Mouse (Mus musculus) fibroblast of lung, adult 2 months (primary cell): Measurements from ENCODE around the gene Adam6a.
"Not testable (repeated sequence)": the region's sequence is repeated elsewhere in the genome, so short reads cannot be mapped to it uniquely, and the experiment has no call there.

Experiments
- DNase-seq: peaks from one replicate; pipeline ENCODE4 v3.0.0-alpha.2; 2011; ENCODE audit warnings: low read depth

Gene Adam6a

GRCm38 (mm10) chr12:113543608-113544007 is at the start of gene Adam6a:
TSS of gene Adam6a (plus strand) at chr12:113543908.
- not testable (repeated sequence) for DNase-seq

- no peak for DNase-seq
Observed at GRCm38 (mm10) chr12:113525901-113526300, 17.8 kb upstream of the Adam6a start.

- no peak for DNase-seq
Observed at GRCm38 (mm10) chr12:113578241-113578640, 34.5 kb downstream of the Adam6a start.

- no peak for DNase-seq
Observed at GRCm38 (mm10) chr12:113588001-113588400, 44.3 kb downstream of the Adam6a start.
